Mouse (Mus musculus) cerebellum, adult 18-20 months (tissue): ENCODE measurements at regions not wholly inside any gene's neighbourhood (a gene's known extent, or its start where the extent isn't known, plus 50 kb on each side); places are given as distances from the start of the nearest gene placed in this dataset.

Experiments used
- DNase-seq, 2 experiments: peaks; one replicate each; pipeline ENCODE4 v3.0.0; 2021

DNA sequence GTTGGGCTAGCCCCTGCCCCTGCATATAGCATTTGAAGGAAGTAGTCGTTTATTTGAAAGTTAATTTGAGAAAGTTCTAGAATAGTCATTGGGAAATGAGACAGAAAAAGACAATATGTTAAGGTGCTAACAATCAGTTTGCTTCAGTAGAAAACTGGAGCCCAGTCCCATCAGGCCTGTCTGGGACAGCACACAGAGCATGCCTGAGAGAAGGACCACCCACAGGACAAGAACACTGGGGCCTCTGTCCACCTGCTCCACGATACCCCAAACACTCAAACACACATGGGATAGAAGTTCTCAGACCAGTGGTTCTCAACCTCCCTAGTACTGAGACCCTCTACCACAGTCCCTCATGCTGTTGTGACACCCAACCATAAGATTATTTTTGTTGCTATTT lies 61.2 kb upstream of the Ctnnb1 start:
- DNase-seq = no peak

DNA sequence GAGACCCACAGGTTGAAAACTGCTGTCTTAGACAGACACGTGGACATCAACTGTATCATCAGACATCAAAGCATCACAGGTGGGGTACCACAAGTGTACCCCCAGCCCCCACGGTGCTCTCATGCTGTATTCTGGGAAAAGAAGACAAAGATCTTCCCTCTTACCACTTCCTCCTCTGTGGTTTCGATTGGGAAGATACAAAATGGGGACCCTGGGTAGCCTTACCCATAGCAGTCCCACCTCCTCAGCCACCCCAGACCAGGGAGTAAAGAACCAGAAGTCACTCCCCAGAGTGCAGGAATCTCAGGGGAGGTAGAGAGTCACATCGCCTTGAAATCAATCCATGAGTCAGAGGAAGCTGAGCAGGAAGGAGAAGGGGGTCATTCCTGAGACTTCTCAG lies 60.7 kb upstream of the Ctnnb1 start:
- no peak for DNase-seq

DNA sequence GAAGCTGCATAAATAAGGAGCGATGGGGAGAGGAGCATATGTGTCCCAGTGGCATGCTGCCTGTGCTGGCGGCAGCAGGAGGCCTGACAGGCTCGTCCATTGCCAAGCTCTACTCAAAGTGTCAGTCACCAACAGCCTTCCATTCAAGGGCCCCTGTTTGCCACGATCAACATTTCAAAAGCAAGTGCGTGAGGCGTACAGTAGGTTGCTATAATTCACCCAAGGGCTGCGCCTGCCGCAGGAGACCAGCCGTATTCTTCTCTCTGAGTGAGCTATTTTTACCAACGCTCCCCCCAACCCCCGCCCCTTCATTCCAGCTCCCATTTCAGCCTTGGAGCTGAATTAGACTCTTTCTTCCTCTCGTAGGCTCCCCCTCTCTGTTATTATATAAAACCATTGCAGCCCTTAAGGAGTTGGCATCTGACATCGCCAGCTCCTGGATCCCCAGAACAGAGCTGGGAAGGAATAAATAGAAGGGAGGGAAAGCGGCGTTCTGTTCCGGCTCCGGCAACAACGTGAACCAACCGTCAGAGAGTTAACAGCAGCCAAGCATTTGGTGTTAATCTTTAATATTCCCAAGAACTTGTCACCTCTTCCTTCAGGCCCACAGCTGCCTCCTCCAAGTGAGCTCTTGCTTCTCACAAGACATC lies 59.5 kb upstream of the Ctnnb1 start:
- peak; percentile 69 to 70 for DNase-seq

DNA sequence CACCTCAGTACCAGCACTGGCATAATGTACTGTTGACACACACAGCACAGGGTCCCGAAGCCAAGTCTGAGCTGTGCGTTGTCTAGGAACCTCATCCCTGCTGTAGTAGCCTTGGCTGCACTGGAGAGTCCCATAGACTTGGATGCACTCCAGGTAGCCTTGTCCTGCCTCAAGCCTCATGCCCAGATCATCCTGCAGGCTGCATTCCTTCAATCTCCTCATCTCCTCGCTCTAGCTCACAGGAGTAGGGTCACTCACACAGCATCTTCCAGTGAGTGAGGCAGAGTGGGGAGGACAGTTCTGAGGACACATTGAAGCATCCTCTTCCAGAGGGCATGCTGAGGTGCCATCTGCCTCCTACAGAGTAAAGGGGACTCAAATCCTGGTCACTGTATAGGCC lies 55.7 kb upstream of the Ctnnb1 start:
- peak; percentile 36 to 44 for DNase-seq

DNA sequence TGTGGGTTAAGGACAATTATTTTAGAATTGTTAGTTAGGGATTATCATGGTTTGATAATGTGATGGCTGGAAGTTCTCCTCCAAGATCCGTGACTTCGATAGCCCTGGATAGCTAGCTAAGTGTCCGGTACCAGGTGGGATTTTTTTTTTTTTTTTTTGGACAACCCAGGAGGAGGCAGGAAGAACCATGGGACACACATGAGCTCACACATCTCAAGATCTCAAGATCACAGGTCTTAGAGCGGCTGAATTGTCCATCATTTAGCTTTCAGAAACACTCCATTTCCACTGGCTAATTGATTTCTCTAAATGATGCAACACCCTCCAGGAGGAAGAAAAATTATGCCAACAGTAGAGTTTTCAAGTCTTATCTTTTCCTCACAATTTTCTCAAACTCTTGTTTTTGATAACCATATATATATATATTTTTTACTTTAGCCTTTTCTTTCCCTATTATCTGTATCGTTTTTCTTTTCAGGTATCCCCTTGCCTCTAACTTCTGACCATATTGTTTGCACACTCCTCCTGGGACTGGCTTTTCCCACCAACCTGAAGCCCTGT lies 54.5 kb upstream of the Ctnnb1 start:
- no peak for DNase-seq

DNA sequence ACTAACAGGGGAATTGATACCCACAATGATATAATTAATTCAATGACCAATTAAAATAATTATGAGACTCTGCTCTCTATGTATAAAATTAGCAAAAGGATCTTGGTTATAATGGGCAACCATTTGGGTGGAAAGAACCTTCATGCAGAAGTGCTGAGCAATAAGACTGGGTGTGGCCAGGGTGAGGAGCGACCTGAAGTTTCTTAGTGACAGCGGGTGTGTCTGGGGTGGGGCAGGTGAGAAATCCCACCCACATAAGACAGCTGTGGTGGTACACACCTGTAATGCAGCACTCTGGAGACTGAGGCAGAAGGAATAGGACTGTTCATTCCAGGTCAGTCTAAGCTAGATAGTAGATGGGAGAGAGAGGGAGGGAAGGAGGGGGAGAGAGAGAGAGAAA lies 51.9 kb upstream of the Ctnnb1 start:
- DNase-seq = no peak
